Mouse (Mus musculus) kidney, adult 10 weeks (tissue): ENCODE measurements around the gene Mfsd7a. TPM values are rescaled to one million over a fixed set of nuclear protein-coding genes. Genes with fewer than 3 reads are reported as not detected.

ENCODE experiments used
- polyA plus RNA-seq: library from polyadenylated mRNA; stranded (reverse); fragments of 350-450 nt; fragmentation: Illumina TruSeq; extraction: RNeasy Lipid Tissue Mini Kit (QIAGEN cat#74804); gene quantifications from one replicate; pipeline ENCODE4 v1.2.3, GENCODE M21; 2014; ENCODE audit warnings: low read depth, low replicate concordance

Gene Mfsd7a
- 0.73 TPM for polyA plus RNA-seq

DNA sequence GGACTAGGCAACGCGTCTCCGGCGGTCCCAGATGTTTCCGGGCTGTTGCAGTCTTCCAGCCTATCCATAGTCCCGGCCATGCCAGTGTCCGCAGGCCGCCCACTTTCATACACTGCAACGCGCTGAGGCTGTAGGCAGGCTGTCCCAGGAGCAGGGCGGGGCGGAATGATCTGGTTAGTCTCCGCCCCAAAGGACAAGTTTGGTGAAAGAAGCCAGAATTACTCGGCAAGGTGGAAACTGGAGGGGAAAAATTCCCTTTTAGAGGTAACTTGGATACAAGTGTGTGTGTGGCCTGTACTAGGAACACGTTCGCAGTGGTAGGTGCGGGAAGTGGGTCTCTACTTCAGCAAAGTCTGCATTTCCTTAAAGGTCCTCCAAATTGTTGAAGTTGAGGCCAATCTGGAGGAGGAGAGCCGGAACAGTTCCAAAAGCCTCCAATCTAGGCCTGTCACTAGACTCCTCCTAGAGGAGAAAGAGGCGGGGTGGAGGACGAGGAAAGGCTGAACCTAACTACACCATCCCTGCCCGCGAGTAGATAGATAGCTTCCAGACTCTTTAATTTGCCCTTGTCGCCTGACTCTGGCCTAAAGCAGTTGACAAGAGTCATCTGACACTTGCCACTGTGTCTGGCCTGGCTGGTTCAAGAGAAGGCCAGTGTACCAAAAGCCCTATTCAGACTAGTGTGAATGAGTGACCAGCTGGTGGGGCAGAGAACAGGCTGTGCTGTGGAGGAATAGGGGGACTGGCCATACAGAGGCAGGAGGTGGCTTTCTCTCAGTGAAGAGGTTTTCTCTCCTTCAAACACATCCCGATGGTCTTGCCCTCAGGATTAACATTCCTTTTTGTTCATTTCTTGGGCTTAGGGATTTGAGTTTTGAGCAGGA is at the start of gene Mfsd7a:
TSS of gene Mfsd7a (minus strand) at position 107 of the 884 bp plus-strand sequence.

DNA sequence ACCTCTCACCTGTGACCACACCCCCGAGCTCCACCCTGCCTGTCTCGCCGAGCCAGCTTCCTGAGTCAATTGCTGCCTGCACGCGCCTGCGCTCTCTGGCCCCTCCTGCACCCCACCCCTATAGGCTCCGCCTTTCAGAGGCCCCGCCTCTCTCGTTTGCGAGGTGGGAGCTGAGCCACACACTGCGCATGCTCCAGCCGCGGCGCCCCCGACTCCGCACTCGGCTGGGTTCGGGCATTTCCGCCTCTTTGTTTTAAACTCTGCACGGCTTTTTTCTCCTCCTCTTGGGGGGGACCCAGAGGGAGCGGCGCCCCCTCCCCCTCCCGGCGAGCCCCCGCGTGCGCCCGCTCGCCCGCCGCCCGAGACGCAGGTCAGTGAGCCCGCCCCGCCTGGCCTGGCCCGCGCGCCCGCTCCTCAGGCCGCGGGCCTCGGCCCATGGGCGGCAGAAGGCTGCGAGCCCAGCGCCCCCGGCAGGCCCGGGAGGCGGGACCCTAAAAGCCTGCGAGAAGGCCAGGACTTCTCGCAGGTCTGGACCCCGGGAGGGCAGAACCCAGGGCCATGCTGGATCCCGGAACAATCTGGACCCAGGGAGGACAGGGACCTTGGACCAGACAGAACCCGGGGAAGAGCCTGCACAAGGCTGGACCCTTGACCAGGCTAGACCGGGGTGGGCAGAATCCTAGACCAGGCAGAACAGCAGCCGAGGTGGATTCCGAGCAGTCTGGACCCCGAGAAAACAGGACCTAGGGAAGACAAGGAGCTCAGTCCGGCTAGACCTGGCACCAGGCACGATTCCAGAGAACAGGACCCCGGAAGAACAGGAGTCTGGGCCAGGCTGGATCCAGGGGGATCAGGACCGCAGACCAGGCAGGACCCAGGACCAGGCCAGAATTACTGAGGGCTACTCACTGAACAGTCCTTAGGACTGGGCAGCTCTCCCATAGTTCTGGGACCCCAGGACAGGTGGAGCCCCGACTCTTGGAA is 12.7 kb upstream of the Mfsd7a start, which contains the start of gene Pcgf3:
TSS of gene Pcgf3 (plus strand) at position 151 of the 984 bp plus-strand sequence.

DNA sequence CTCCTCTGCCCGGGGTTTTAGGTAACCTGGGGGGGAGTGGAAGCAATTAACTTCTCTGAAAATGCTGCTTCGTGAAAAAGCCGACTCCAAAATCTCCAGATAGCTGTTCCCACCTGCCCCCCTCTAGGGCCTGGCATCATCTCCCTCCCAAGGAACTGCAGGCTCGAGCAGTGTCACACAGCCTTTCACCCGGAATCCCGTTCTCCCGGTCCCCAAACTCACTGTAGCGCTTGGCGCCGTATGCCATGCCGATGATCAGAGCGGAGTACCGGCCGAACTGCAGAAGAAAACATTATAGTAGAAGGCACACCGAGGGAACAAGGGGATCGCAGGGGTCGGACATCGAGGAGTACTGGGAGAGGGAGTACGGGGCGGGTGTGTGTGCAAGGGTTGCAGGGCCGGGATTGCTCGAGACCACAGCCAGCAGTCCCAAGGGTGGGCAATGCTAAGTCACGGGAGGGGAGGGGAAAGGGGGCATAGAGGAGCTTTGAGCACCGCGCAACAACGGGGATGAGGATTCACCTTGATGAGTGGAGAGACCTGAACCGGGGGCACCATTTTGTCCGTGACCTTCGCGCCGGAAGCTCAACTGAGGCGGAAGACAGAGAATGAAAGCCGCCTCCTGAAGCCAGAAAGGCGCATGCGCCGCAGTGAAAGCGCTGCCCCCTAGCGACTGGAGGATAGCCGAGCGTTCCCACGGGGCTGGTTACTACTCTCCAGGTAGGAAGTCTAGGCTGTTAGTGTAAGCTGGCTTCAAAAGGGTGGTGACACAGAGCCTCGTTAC is 14.7 kb downstream of the Mfsd7a start, which contains the start of gene Atp5k:
TSS of gene Atp5k (minus strand) at position 645 of the 784 bp plus-strand sequence.

Other genes with a start within 250 kb of the Mfsd7a start
- 144 TPM for gene Dr1, start 180.0 kb downstream of the Mfsd7a start, polyA plus RNA-seq
- gene Pigg, start 136.3 kb downstream of the Mfsd7a start, polyA plus RNA-seq, result 43.6 TPM
- gene Gm42517, start 81.0 kb downstream of the Mfsd7a start, polyA plus RNA-seq, result not detected
- not detected for gene Pde6b, start 60.5 kb downstream of the Mfsd7a start, polyA plus RNA-seq
- 147 TPM for gene Atp5k, start 14.4 kb downstream of the Mfsd7a start, polyA plus RNA-seq
- gene Pcgf3, start 12.3 kb upstream of the Mfsd7a start, polyA plus RNA-seq, result 19.9 TPM
- gene Cplx1, start 101.1 kb upstream of the Mfsd7a start, polyA plus RNA-seq, result not detected
- gene Gak, start 180.9 kb upstream of the Mfsd7a start, polyA plus RNA-seq, result 55.0 TPM
- 24.1 TPM for gene Tmem175, start 180.9 kb upstream of the Mfsd7a start, polyA plus RNA-seq
- 5.1 TPM for gene Idua, start 211.4 kb upstream of the Mfsd7a start, polyA plus RNA-seq
- 9.8 TPM for gene Dgkq, start 220.8 kb upstream of the Mfsd7a start, polyA plus RNA-seq
- gene Slc26a1, start 226.7 kb upstream of the Mfsd7a start, polyA plus RNA-seq, result 13.5 TPM
- gene Fgfrl1, start 243.5 kb upstream of the Mfsd7a start, polyA plus RNA-seq, result 4.3 TPM